36 mouse cellular contexts compared by ENCODE assay signal in genomic region chr13:49849579-49850311, GRCm38 (mm10). TPM values are rescaled to one million over a fixed set of nuclear protein-coding genes. Genes with fewer than 3 reads are reported as not detected.
DNase-seq lines count a peak whose midpoint lies in the region; ATAC-seq and TF ChIP-seq lines count a peak whose summit lies in the region.
"Had no signal": no experiment of that assay in that cellular context is flagged by ENCODE, and none has a peak within 500 bp of the region (broad histone marks: within the 10 kb centered on the region; RNA-seq: fewer than 3 reads in every experiment).

No protein-coding gene starts in this region.

- no peak overlapping the region for H3K27ac ChIP-seq in heart, embryonic 10.5 days
- no peak overlapping the region for H3K27ac ChIP-seq in heart, embryonic 12.5 days (ENCODE audit: poor library complexity, severe bottlenecking)
- no peak overlapping the region for H3K27ac ChIP-seq in kidney, embryonic 16.5 days (ENCODE audit: low read length)
- no peak overlapping the region for H3K27ac ChIP-seq in intestine, embryonic 16.5 days (ENCODE audit: low read length)
- H3K27ac ChIP-seq in stomach, postnatal 0 days (replicated peaks), result no peak overlapping the region
- H3K27ac ChIP-seq in gastrocnemius, adult 2 months, result no peak overlapping the region
- H3K27ac ChIP-seq: embryonic facial prominence, embryonic 12.5 days; embryonic facial prominence, embryonic 15.5 days; heart, adult 2 months; heart, embryonic 15.5 days; hindbrain, embryonic 14.5 days; hindbrain, postnatal 0 days had no signal

- H3K4me1 ChIP-seq in heart, embryonic 10.5 days, result peaks cover 11% of the 10 kb centered on the region
- peaks cover 18% of the 10 kb centered on the region for H3K4me1 ChIP-seq in heart, embryonic 12.5 days (replicated peaks)
- no peaks in the 10 kb centered on the region for H3K4me1 ChIP-seq in kidney, embryonic 16.5 days (ENCODE audit: insufficient read depth, low read length)
- H3K4me1 ChIP-seq in intestine, embryonic 16.5 days (ENCODE audit: control insufficient read depth, insufficient read depth, low read length), result no peaks in the 10 kb centered on the region
- H3K4me1 ChIP-seq in stomach, postnatal 0 days (replicated peaks; ENCODE audit: control insufficient read depth, insufficient read depth), result no peaks in the 10 kb centered on the region
- H3K4me1 ChIP-seq: embryonic facial prominence, embryonic 12.5 days; embryonic facial prominence, embryonic 15.5 days; heart, embryonic 15.5 days had no signal

- intact Hi-C loops in gastrocnemius, adult 2 months (cut with DNase I), result no loop called here

- no peak overlapping the region for H3K9ac ChIP-seq in heart, embryonic 12.5 days
- H3K9ac ChIP-seq in kidney, embryonic 16.5 days (replicated peaks; ENCODE audit: low read length), result no peak overlapping the region
- no peak overlapping the region for H3K9ac ChIP-seq in intestine, embryonic 16.5 days (ENCODE audit: low read depth, low read length)
- no peak overlapping the region for H3K9ac ChIP-seq in stomach, postnatal 0 days (ENCODE audit: low read length)
- H3K9ac ChIP-seq: embryonic facial prominence, embryonic 12.5 days; embryonic facial prominence, embryonic 15.5 days; forebrain, postnatal 0 days; heart, embryonic 15.5 days; hindbrain, embryonic 14.5 days had no signal

- no peak overlapping the region for H3K4me3 ChIP-seq in heart, embryonic 10.5 days
- H3K4me3 ChIP-seq in heart, embryonic 12.5 days, result no peak overlapping the region
- H3K4me3 ChIP-seq in kidney, embryonic 16.5 days (ENCODE audit: low read length), result no peak overlapping the region
- no peak overlapping the region for H3K4me3 ChIP-seq in intestine, embryonic 16.5 days (ENCODE audit: low read length)
- H3K4me3 ChIP-seq in stomach, postnatal 0 days (ENCODE audit: low read depth, low read length), result no peak overlapping the region
- no peak overlapping the region for H3K4me3 ChIP-seq in gastrocnemius, adult 2 months
- H3K4me3 ChIP-seq: embryonic facial prominence, embryonic 12.5 days; embryonic facial prominence, embryonic 15.5 days; heart, adult 2 months; heart, embryonic 15.5 days had no signal

- DNase-seq in heart, embryonic 10.5 days (ENCODE audit: low spot score), result peak; percentile 57
- no peak for DNase-seq in kidney, adult 18-20 months
- DNase-seq in stomach, postnatal 0 days (ENCODE audit: low spot score), result no peak
- DNase-seq in gastrocnemius, adult 2 months, result no peak
- DNase-seq: adrenal gland, adult 2 months; adrenal gland, postnatal 14 days; B cell, adult 2 months; cerebellum, adult 11 months; cerebellum, adult 2 months; cerebellum, adult 9-11 months; cerebellum, postnatal 25 days; forebrain, postnatal 0 days; gastrocnemius, postnatal 25 days; heart, adult 2 months; heart, postnatal 10 days; heart, postnatal 4 days had no signal

- H3K27me3 ChIP-seq in heart, embryonic 10.5 days (ENCODE audit: insufficient read depth, poor library complexity, severe bottlenecking), result no peaks in the 10 kb centered on the region
- no peaks in the 10 kb centered on the region for H3K27me3 ChIP-seq in heart, embryonic 12.5 days (replicated peaks)
- H3K27me3 ChIP-seq in kidney, embryonic 16.5 days (ENCODE audit: insufficient read depth, low read length), result no peaks in the 10 kb centered on the region
- H3K27me3 ChIP-seq in intestine, embryonic 16.5 days (replicated peaks; ENCODE audit: control insufficient read depth, insufficient read depth, low read length), result no peaks in the 10 kb centered on the region
- no peaks in the 10 kb centered on the region for H3K27me3 ChIP-seq in stomach, postnatal 0 days (ENCODE audit: control insufficient read depth, insufficient read depth, low read length)
- H3K27me3 ChIP-seq: embryonic facial prominence, embryonic 12.5 days; embryonic facial prominence, embryonic 15.5 days; heart, embryonic 15.5 days; Patski had no signal

- TF ChIP-seq CTCF in stomach, postnatal 0 days (IDR thresholded peaks at IDR 0.05; ENCODE audit: low read depth), result peak; percentile 9; the same call in 1 of the 2 replicates
- no peak for TF ChIP-seq CTCF in gastrocnemius, adult 2 months (IDR thresholded peaks at IDR 0.05)

- H3K4me2 ChIP-seq in heart, embryonic 12.5 days, result no peak overlapping the region
- no peak overlapping the region for H3K4me2 ChIP-seq in kidney, embryonic 16.5 days (replicated peaks; ENCODE audit: low read depth, low read length)
- no peak overlapping the region for H3K4me2 ChIP-seq in intestine, embryonic 16.5 days (ENCODE audit: low read depth, low read length)
- H3K4me2 ChIP-seq in stomach, postnatal 0 days (replicated peaks; ENCODE audit: low read depth), result no peak overlapping the region
- H3K4me2 ChIP-seq: embryonic facial prominence, embryonic 12.5 days; embryonic facial prominence, embryonic 15.5 days; heart, embryonic 11.5 days; heart, embryonic 15.5 days; hindbrain, embryonic 14.5 days had no signal

- TF ChIP-seq EP300 in stomach, postnatal 0 days (optimal IDR thresholded peaks at IDR 0.05), result no peak

- 66% methylated on average over 4 of the region's 4 CpGs for WGBS in heart, embryonic 10.5 days
- WGBS in heart, embryonic 12.5 days, result 57% methylated on average over 4 of the region's 4 CpGs
- WGBS in kidney, embryonic 16.5 days, result 20% methylated on average over 4 of the region's 4 CpGs
- 55% methylated on average over 4 of the region's 4 CpGs for WGBS in intestine, embryonic 16.5 days
- 45% methylated on average over 4 of the region's 4 CpGs for WGBS in stomach, postnatal 0 days

- H3K36me3 ChIP-seq in heart, embryonic 10.5 days, result no peaks in the 10 kb centered on the region
- no peaks in the 10 kb centered on the region for H3K36me3 ChIP-seq in heart, embryonic 12.5 days
- no peaks in the 10 kb centered on the region for H3K36me3 ChIP-seq in kidney, embryonic 16.5 days (ENCODE audit: insufficient read depth, low read length)
- no peaks in the 10 kb centered on the region for H3K36me3 ChIP-seq in intestine, embryonic 16.5 days (ENCODE audit: control insufficient read depth, insufficient read depth, low read length)
- H3K36me3 ChIP-seq in stomach, postnatal 0 days (ENCODE audit: control insufficient read depth, insufficient read depth, low read length), result no peaks in the 10 kb centered on the region
- H3K36me3 ChIP-seq: embryonic facial prominence, embryonic 12.5 days; embryonic facial prominence, embryonic 15.5 days; G1E; heart, embryonic 15.5 days had no signal

- H3K9me3 ChIP-seq in heart, embryonic 10.5 days, result no peaks in the 10 kb centered on the region
- H3K9me3 ChIP-seq in heart, embryonic 12.5 days (replicated peaks), result no peaks in the 10 kb centered on the region
- no peaks in the 10 kb centered on the region for H3K9me3 ChIP-seq in kidney, embryonic 16.5 days (ENCODE audit: low read length)
- H3K9me3 ChIP-seq in intestine, embryonic 16.5 days (ENCODE audit: control insufficient read depth, low read length), result no peaks in the 10 kb centered on the region
- no peaks in the 10 kb centered on the region for H3K9me3 ChIP-seq in stomach, postnatal 0 days (ENCODE audit: control insufficient read depth, low read length)
- H3K9me3 ChIP-seq: embryonic facial prominence, embryonic 12.5 days; embryonic facial prominence, embryonic 15.5 days; G1E; heart, embryonic 15.5 days had no signal

- no peak for ATAC-seq in heart, embryonic 12.5 days (ENCODE audit: insufficient number of reproducible peaks, low FRiP score)
- peak; percentile 77 for ATAC-seq in kidney, embryonic 16.5 days (ENCODE audit: low FRiP score, low TSS enrichment)
- ATAC-seq in intestine, embryonic 16.5 days, result peak; percentile 38; the same call in 1 of the 2 replicates
- no peak for ATAC-seq in stomach, postnatal 0 days (ENCODE audit: low FRiP score, low TSS enrichment)
- no peak for ATAC-seq in megakaryocyte, adult 5-6 weeks (ENCODE audit: poor library complexity, severe bottlenecking)
- ATAC-seq: forebrain, embryonic 14.5 days; forebrain, postnatal 0 days; hindbrain, postnatal 0 days; Patski had no signal

RNA-seq across cellular contexts. Expression of gene Gm30302, which starts 50.9 kb away (rescaled TPM):
- 0.10 TPM in 2 replicates for polyA plus RNA-seq in heart, embryonic 10.5 days (2016; fragmentation: Nextera tagmentation; extraction: Ambion mirVana)
- polyA plus RNA-seq in heart, embryonic 12.5 days (2016; fragmentation: Nextera tagmentation; extraction: Ambion mirVana), result 0.12 TPM in 1 of 2 replicates, not detected in the other
- not detected in 2 replicates for polyA plus RNA-seq in kidney, embryonic 16.5 days (2015; fragmentation: Nextera tagmentation; extraction: Ambion mirVana)
- polyA plus RNA-seq in intestine, embryonic 16.5 days (2015; fragmentation: Nextera tagmentation; extraction: Ambion mirVana), result not detected in 2 replicates
- polyA plus RNA-seq in stomach, postnatal 0 days (2015; fragmentation: Nextera tagmentation; extraction: Ambion mirVana), result not detected in 2 replicates
- not detected for total RNA-seq in gastrocnemius, adult 2 months (2021)
- not detected in 2 replicates for total RNA-seq in megakaryocyte, adult 5-6 weeks (2015)
- total RNA-seq in megakaryocyte, adult 5-6 weeks (2017), result not detected in 2 replicates
- total RNA-seq: adrenal gland, adult 2 months; adrenal gland, postnatal 14 days; adrenal gland, postnatal 4 days; CH12.LX; common myeloid progenitor, adult 5-6 weeks; forebrain, postnatal 0 days; gastrocnemius, adult 8-10 months; gastrocnemius, postnatal 25 days; hindbrain, postnatal 0 days had no signal
- polyA plus RNA-seq: adrenal gland, adult 2 months; cerebellum, adult 2 months; embryonic facial prominence, embryonic 12.5 days; embryonic facial prominence, embryonic 15.5 days; forebrain, embryonic 11.5 days; forebrain, embryonic 14.5 days; forebrain, postnatal 0 days; frontal cortex, adult 2 months; G1E; heart, embryonic 15.5 days; hindbrain, embryonic 11.5 days; hindbrain, postnatal 0 days; Patski had no signal

Comparison
In these comparisons a context has a peak if more than half of its experiments do, and no peak if none do; other contexts are left out.
1. ATAC-seq: peak in kidney, embryonic 16.5 days (single experiment) and intestine, embryonic 16.5 days (single experiment); none in heart, embryonic 12.5 days (single experiment), stomach, postnatal 0 days (single experiment) and megakaryocyte, adult 5-6 weeks (single experiment).